Mouse (Mus musculus) CH12.LX (cell line): ENCODE data around the gene Teddm3.

Experiments
- EP300 ChIP-seq: IDR thresholded peaks from 2 replicates; pipeline ENCODE4 v1.6.1; 2011; ENCODE audit warnings: low read length, improper control_type of control experiment
- POLR2A ChIP-seq: IDR thresholded peaks from 2 replicates; pipeline ENCODE4 v1.6.1; 2011; ENCODE audit warnings: low read depth, mild to moderate bottlenecking, improper control_type of control experiment, low read length

DNA sequence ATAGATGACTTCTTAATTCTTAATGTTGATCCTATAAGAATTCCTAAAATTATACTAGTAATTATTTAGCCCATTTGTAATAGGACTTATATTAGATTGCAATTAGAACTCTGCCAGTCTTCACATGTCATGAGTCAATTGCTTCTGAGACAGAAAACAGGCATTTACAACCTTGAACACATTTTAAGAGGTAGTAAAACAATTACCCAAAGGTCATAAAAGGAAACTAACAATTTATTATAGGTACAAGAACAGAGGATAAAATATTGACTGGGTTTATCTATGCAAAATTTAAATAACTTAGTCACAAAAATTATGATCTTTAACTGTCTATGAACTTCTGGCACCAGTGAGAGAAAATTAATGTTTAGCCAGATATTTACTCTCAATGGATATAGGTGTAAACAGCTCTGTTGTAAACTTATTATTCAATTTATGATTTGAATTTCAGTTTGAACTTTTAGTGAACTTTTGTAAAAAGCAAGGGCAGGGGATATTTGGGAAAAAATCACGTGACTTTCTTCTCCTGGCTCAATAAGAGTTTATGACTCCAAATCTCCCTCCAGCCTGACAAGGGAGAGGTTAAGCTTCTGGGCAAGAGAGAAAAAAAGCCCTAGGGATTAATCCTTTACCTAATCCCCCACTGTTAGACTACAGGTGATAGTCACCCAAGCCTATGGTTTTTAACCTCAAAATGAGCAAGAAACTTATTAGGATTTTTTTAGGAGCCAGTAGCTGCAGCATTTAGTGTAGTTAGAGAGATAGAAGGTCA is 17.3 kb downstream of the Teddm3 start:
- TF ChIP-seq EP300 (no peak), POLR2A (no peak)
